Mouse (Mus musculus) left cerebral cortex, postnatal 36 days (tissue): ENCODE results near the gene Chchd1. TPM values are rescaled to one million over a fixed set of nuclear protein-coding genes. Genes with fewer than 3 reads are reported as not detected.
A peak's percentile ranks its signal among the peaks of the same experiment; 100 is the strongest.

Experiments used
- DNase-seq, 2 experiments: peaks; one replicate each; pipeline ENCODE4 v3.0.0; 2021 to 2022; ENCODE audit warnings: low spot score in 2 of 2, mixed read lengths in 1 of 2
- intact Hi-C: fragments of 180-260 bp; cut with DNase I; formaldehyde crosslinking; loops from one replicate; pipeline ENCODE4 v1.15.1; 2025
- total RNA-seq, 2 experiments: library from RNA; stranded (reverse); gene quantifications; 2 replicates each; pipeline ENCODE4 v1.2.3; 2021

Chchd1 gene
- total RNA-seq, 2 experiments from 2014 or later, result 45.5 to 50.4 TPM

DNA sequence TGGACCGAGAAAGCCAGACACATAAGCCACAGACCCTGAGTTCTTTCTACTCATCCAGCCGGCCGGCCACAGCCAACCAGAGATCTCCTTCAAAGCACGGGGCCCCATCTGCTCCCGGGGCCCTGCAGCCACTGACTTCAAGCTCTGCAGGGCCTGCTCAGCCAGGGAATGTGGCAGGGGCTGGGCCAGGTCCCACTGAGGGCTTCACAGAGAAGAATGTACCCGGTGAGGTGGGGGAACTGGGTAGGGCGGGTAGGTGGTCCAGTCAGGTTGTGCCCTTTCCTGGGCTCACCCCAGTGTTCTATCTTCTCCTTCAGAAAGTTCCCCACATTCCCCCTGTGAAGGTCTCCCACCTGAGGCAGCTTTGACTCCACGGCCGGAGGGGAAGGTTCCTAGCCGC, 15.6 kb downstream of the Chchd1 start:
- no peak for DNase-seq
- intact Hi-C loops, result no loop called here

DNA sequence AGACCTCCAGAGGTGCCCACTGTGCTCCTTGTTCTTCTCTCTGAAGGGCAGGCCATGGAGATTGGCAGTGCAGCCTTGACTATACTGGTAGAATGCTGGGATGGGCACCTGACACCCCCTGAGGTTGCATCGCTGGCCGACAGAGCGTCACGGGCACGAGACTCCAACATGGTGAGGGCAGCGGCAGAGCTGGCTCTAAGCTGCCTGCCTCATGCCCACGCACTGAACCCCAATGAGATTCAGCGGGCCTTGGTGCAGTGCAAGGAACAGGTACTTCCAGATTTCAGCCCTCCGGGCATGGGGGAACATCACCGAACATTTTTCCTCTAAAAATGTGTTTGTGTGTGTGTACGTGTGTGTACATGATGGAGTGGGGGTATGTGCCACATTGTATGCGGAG, 17.0 kb downstream of the Chchd1 start:
- no peak for DNase-seq
- intact Hi-C loops, result no loop called here

- DNase-seq, result no peak
- intact Hi-C loops, result no loop called here
Observed at GRCm38 (mm10) chr14:20721371-20721770, 18.6 kb downstream of the Chchd1 start.

DNA sequence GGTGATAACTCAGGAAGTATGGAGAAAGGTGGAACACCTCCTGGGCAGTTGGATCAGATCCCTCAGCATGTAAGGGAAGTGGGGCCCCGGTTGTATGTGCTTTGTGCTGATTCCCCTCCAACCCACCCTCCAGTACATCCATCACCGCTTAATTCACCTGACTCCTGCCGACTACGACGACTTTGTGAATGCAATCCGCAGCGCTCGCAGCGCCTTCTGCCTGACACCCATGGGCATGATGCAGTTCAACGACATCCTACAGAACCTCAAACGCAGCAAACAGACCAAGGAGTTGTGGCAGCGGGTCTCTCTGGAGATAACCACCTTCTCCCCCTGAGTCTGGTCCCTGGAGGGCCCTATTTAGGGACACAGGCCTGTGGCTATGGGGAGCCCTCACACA, 20.2 kb downstream of the Chchd1 start:
- DNase-seq, result no peak
- intact Hi-C loops, result no loop called here

GRCm38 (mm10) chr14:20724043-20724442, 21.2 kb downstream of the Chchd1 start:
- intact Hi-C loops, result no loop called here
- peak; percentile 57 to 73 for DNase-seq

GRCm38 (mm10) chr14:20725660-20726339, 23.0 kb downstream of the Chchd1 start:
- DNase-seq, result no peak
- intact Hi-C loops, result no loop called here

GRCm38 (mm10) chr14:20729871-20730270, 27.1 kb downstream of the Chchd1 start:
- DNase-seq, result no peak
- intact Hi-C loops, result loop anchor here (5.0 kb wide), 1 partner anchor 62 kb away; the partner anchor contains the start of gene Camk2g

DNA sequence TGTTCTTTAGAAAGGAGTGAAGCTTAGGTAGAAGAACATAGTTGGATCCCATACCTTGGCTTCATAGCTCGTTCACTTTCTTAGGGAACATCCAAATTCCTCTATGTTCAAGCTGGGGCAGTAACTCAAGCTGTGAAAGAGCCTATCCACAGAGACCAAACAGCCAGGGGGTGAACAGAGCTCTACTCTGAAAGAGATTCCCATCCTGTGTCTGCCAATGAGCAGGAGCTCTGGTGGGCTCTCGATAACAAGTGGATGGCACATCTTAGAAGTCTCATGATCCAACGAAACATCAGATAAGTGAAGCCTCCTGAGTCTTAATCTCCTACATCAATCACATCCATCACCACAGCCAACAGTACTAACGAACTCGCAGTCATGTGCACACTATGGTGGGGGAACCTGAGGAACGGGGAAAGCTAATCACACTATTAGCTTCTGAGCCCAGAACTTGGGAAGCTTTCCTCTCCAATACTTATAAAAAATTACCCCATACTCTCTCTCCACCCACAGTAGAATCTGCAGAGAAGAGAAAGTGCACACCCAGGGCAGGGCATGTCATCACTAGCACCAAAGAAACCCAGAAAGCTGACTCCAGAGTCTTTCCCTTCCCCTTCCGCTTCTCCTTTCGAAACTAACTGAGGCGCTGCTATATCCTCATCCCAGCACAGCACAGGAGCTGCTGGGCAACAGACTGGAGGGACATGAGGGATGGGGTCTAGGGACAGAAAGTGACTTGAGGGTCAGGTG, 28.2 kb downstream of the Chchd1 start:
- intact Hi-C loops, result loop anchor here (5.0 kb wide), 1 partner anchor 61 kb away; the partner anchor contains the start of gene Camk2g

DNA sequence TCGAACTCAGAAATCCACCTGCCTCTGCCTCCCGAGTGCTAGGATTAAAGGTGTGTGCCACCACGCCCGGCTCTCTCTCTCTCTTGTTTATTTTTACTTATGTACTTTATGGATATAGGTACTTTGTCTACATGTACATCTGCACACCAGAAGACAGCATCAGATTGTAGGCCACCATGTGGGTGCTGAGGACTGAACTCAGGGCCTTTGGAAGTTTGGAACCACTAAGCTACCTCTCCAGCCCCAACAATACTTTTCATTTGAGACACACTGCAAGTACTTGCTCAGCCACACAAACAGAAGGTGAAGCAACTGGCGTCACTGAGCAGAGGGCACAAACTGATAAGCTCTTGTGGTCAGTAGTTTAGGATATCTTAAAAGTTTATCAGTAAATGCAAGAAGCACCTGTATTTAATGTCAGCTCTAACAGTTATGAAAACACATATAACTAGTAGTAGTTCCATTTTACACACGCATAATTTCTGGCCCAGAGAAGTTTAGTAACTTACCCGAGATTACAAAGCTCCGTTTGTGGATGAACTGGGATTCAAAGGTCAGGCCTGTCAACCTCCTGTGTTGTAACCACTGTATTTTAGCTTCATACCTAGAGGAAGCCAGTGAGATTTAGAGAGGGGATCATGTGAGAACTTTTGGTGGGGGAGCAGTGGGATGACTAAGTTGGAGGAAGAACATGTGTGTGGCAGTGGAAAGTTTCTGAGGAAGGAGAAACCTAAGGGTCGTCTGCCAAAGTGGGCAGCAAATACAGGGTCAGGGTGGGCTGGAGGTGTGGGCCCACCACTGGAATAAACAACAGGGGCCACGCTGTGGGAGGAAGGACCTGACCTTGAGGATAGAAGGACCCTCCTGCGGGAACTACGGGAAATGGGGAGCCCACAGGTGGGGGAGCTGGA, 30.5 kb downstream of the Chchd1 start:
- intact Hi-C loops, result loop anchor here (5.0 kb wide), 1 partner anchor 59 kb away; the partner anchor contains the start of gene Camk2g
- DNase-seq, result no peak

More for the DNA sequence above, 28.2 kb downstream of the Chchd1 start:
- DNase-seq, result no peak

DNA sequence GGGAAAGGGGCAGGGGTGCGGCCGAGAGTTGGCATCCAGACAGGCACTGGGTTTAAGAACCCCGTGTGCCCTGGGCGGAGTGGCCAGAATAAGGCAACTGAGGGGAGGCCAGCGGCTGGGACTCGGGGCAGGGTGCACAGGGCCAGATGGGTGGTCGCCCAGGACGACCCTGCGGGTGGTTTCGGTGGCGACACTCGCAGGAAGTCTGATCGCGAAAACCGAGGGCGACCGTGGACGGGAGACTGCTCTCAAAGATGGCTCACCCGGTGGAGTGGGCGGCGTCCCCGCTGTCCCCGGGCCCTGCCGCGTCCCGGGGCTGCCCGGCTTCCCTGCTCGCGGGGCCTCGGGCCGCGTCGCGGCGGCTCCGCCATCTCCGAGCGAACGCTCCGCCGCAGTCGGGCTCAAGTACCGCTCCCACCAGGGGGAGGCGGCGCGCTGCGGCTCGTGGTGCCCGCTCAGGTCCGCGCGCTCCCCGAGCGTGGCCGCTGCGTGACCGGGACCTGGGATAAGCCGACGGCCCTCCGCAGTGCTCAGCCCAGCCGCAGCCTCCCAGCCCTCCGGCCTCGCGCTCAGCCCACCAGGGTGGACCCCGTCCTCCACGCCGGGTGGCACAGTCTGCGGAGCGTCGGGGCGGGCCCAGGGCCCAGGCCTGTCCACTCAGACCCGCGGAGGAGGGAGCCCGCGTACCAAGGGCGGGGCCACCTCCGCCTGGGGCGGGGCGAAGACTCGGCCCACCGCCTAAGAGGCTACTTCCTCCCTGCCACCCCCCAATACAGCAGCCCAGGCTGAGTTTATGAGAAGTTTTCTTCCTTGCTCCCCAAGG, 31.4 kb downstream of the Chchd1 start, which contains the start of gene Ndst2:
Gene Ndst2 (minus strand): TSS at position 611 of the 823 bp plus-strand sequence.
- peak; percentile 84 to 88 for DNase-seq
- intact Hi-C loops, result loop anchor here (5.0 kb wide), 1 partner anchor 58 kb away; the partner anchor contains the start of gene Camk2g

- intact Hi-C loops, result no loop called here
- no peak for DNase-seq
Observed at GRCm38 (mm10) chr14:20735052-20735451, 32.2 kb downstream of the Chchd1 start.

- intact Hi-C loops, result no loop called here
- DNase-seq, result no peak
Observed at GRCm38 (mm10) chr14:20735892-20736390, 33.1 kb downstream of the Chchd1 start.

GRCm38 (mm10) chr14:20737306-20737705, 34.5 kb downstream of the Chchd1 start:
- intact Hi-C loops, result no loop called here
- peak; percentile 32 to 53 for DNase-seq

DNA sequence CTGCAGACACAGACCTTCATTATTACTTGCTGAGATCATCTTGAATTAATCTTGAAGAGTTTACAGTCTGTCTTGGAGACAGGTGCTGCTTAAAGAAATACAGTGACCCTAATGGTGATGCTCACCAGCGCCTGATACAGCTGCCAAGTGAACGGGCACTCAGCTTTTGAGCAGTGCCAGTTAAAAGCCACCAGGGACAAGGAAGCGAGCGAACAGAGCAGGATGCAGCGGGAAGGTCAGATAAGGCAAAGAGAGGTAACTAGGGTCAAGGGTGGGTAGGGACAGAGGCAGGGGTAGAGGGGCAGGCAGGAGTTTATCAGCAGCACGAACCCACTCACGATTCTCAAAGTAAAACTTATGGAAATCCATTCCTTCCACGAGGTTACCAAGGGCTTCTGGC, 35.7 kb downstream of the Chchd1 start:
- intact Hi-C loops, result no loop called here
- no peak for DNase-seq

DNA sequence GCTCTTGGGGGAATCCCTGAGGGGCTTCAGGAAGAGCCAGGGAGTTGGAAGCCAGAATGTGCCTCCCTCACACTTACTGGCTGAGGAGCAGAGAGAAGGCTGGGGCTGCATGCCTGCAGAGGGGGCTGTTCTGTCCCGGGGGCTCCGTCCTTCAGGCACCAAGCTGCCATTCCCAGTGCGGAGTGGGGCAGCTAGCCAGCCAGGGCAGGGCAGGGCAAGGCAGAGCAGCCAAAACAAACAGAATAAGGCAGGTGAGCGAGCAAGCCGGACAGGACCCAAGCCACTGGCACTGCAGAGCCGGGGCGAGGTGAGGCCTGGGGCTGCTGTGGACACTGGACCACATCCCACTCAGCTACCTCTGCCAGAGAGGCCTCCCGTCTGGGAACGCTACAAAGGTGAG, 38.5 kb downstream of the Chchd1 start:
- intact Hi-C loops, result no loop called here
- no peak for DNase-seq

GRCm38 (mm10) chr14:20743614-20744013, 40.8 kb downstream of the Chchd1 start:
- DNase-seq, result no peak
- intact Hi-C loops, result no loop called here

- DNase-seq, result no peak
- intact Hi-C loops, result no loop called here
Observed at GRCm38 (mm10) chr14:20746935-20747334, 44.1 kb downstream of the Chchd1 start.

- no peak for DNase-seq
- intact Hi-C loops, result no loop called here
Observed at GRCm38 (mm10) chr14:20748388-20748787, 45.6 kb downstream of the Chchd1 start.
